Mouse (Mus musculus) embryo, embryonic 11 days (tissue): ENCODE results near the gene Cyp2u1.
"Not testable (repeated sequence)": the region's sequence is repeated elsewhere in the genome, so short reads cannot be mapped to it uniquely, and the experiment has no call there.

Experiments
- DNase-seq: peaks from one replicate; pipeline ENCODE4 v3.0.0-alpha.2; 2015

Gene Cyp2u1

DNA sequence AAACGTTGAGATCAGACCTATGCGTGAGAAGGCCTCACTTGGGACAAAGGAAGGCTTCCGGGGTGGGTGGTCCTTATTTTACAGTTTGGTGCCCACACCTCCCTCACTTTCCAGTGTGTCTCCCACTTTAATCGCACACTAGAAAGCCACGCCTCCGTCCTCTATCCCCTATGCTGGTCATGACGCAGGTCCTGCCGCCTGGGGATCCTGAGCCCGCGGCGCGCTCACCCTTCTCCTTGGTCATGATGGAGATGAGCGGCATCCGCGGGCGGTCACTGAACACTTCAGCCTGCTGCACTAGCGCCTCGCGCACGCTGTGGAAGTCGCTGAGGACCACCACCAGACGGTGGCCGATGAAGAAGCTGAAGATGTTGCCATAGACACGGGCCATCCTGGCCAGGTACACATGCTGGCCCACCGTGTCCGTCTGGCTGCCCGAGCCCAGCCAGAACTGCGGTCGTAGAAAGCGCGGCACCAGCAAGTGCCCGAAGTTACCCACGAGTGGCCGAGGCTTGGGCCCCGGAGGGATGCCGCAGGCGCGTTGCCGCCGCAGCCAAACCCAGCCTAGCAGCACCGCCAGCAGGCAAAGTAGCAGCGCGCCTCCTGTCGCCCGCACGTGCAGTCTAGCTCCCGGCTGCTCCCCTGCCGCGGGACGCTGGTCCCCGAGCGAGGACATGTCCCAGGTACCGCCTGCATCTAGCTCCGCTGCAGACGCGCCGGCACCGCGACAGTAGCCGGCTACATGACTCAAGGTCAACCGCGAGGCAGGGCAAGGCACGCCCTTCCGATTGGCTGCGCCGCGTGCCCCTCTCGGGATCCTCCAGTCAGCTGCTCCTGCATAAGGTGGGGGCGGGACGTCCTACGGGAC, at the start of gene Cyp2u1:
Gene Cyp2u1 (minus strand): TSS at position 776 of the 868 bp plus-strand sequence.
- DNase-seq: peak; percentile 95

DNA sequence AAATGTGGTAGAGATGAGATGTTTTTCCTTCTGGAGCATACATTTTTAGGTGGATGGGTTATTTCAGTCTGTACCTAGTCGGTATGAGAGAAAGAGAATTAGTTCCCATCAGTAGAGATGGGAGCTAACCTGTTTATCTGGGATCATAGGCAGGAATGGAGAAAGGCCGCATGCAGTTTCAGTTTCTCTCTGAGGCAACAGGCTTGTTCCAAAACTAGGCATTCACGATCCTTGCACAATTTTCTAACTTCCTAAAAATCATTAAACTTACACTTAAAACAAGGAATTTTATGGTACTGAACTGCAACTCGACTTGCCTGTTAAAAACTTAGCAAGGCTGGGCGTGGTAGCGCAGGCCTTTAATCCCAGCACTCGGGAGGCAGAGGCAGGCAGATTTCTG, 47.5 kb upstream of the Cyp2u1 start:
- DNase-seq: no peak

DNA sequence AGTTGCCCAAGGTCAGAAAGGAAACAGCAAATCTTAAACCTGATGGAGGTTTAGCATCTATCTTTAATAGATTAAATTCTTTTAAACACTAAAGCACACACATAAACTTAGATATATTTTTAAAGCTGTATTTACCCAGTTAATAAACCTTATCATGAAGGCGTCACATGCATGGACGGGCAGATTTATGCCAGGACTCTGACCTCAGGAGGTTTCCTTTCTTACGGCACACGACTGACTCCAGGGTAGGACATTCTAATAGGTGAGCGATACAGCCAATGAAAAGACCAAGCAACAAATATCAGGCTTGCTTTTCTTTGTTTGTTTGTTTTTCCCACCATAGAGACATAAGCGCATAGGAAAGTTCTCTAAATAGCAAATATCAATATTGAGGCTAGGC, 46.0 kb upstream of the Cyp2u1 start:
- DNase-seq: no peak

DNA sequence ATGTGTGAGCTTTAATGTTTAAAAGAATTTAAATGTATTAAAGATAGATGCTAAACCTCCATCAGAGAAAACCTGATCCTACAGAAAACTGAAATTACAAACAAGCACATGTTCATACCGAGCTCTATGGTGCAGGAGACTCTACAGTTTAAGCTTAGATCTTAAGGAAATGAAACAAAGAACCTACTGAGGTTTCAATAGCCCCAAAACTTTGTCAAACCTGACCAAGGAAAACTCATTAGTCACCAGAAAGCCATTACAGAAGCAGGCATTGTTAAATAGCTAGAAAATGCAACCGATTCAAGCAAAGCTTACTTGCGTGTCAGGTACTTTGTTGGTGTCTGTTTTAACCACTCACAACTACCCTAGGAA, 45.5 kb upstream of the Cyp2u1 start:
- no peak for DNase-seq

DNA sequence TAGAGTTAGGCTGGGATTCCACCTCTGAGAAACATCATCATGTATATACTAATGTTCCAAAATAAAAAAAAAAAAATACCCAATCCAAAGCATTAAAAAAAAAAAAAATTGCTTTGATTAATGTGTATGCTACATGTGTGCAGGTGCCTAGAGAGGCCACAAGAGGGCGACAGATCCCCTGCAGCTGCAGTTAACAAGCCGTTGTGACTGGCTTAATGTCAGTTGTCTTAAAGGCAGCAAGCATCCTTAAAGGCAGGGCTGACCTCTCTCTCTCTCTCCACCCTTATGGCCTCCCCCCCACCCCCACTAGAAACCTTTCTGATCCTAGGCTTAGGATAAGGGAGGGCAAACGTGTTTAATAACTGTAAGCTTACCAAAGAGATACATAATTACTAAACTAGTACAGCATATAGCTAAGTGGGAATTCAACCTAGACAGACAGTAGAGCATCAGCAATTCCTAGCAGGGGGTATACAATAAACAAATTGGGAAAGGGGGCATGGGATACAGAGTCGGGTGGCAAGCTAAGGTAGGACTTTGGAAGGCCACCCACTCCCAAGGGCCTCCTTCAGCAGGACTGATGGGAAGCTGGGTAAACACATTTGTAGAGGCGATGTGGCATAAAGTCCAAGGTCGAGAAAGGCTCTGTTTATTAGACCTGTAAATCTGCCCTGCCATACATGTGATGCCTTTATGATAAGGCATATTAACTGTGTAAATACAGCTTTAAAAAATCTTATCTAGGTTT, 45.0 kb upstream of the Cyp2u1 start:
- DNase-seq: peak; percentile 53

DNA sequence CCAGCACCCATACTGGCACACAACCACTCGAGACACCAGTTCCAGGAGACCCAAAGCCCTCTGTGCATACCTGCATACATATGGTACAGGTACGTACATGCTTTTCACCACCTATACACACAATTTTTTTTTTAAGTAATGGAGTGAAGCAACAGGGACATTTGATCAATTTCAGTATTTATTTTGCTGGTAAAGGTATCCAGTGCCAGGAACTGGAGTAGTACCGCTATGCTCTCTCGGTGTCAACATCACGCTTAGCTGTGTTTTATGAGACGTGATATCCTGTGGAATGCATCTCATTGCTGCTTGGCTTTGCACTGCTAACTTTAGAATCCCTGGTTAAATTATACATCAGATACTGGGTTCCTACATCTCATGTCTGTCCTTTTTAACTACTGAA, 42.9 kb upstream of the Cyp2u1 start:
- no peak for DNase-seq

DNA sequence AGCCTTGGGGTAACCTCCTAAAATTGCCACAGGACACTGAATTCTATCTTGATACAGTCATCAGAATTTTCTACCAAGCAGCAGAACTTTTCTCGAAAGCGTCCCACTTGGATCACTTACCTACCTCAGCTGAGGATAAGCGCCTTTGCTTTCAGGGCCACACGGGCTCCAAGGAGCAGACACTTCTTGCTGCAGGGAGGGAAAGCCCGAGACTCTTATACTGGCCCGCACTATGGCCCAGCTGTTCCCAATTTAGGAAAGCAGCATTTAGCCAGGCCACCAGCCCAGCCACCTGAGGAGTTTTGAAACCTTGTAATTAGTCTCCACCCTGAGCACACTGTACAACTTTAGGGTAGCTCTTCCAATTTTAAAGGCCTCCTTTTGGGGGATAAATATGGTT, 40.3 kb upstream of the Cyp2u1 start:
- peak; percentile 56 for DNase-seq

DNA sequence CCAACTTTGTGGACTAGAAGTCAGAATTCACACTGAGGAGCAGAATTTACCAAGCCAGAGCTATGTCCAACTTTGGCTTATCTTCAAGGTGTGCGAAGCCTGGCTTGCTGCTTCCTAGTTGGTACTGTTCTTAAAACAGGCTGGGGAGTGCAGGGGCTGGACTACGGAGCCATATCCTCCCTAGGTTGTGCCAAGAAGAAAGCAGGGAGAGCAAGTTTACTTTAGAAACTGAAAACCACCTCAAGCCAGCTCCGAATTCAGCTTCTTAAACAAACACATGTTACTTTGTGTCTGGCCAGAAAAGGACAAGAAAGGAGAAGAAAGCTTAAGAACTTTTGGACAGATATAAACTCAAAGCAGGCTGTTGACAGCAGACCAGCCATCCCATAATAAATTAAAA, 37.9 kb upstream of the Cyp2u1 start:
- no peak for DNase-seq

DNA sequence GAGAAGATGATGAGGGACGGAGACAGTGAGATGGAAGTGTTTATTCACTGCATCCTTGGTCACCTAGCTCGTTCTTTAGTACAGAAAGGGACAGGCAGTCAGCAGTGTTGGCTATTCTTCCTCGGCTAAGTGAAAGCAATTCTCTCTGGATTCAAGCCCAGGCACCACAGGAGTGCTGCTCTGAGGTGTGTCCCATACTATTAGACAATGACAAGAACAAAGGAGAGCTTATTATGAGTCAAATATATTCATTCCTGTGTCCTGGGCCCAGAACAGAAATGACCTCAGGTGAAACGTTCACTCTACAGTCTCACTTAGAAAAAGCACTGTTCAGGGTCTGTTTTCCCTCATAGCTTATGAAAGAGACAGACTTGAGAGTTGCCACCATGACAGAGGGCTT, 36.3 kb upstream of the Cyp2u1 start:
- DNase-seq: no peak

DNA sequence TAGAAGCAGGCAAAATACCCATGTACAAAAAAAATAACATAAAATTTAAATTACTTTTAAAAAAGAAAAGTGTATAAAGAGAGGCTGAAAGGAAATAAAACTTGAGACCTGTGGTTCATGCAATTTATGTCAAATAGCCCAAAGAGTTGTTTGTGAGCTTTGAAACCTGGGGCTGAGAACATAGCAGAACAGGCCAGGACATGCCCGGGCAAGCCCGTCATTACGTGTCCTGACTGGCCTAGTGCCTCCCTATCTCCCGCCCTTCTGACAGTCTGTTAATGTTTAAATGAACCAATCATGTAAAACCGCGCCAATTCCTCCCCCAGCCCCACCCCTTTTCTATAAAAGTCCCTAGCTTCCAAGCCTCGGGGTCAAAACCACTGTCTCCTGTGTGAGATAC, 34.7 kb upstream of the Cyp2u1 start:
- DNase-seq: not testable (repeated sequence)

DNA sequence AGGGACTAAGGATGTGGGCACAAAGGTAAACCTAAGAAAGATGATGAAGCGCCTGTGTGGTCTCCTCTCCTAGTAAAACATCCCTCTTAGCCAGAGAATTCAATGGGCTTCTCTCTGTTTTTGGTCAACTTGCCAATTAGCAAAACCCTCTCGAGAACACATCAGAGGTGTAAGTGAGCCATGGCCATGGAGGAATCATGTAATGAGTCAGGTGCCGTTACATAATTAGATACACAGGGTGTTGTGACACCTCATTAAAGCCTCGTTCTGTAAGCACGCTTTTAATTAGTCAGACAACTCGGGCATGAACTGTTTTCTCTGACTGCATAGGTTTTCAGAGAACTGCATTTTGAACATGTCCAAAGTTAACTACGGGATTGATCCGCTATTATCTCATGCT, 33.6 kb upstream of the Cyp2u1 start:
- DNase-seq: no peak

DNA sequence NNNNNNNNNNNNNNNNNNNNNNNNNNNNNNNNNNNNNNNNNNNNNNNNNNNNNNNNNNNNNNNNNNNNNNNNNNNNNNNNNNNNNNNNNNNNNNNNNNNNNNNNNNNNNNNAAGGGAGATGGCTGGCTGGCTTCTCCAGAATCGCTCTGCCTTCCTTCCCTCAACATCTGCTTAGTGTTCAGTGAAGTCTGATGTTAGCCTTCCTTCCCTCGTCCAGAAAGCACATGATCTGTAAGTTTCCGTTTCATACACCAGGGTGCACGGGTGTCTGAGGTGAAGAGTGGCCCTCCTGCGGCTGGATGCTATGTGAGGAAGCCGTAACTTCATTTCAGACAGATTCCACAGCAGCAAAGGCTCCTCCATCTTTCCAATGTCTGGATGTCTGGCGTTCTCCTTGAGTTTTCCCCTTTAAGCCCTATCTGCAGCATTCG, 32.1 kb upstream of the Cyp2u1 start:
- no peak for DNase-seq

DNA sequence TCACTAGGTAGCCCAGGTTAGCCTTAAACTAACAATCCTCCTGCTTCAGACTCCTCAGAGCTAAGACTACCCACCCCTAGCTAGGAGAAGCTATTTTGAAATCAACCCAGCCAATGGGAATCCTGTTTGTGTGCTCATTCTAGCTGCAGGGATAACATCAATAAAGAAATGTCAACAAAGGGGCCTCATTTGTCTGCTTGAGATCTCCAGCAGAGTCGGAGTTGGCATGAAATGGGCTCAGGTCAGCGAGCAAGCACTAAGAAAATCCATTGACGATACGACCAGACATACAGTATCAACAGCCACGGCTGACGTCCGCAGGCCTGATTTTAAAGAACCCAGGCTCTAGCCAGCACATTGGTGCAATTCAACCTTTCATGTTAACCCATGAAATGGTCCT, 24.2 kb upstream of the Cyp2u1 start:
- DNase-seq: no peak

DNA sequence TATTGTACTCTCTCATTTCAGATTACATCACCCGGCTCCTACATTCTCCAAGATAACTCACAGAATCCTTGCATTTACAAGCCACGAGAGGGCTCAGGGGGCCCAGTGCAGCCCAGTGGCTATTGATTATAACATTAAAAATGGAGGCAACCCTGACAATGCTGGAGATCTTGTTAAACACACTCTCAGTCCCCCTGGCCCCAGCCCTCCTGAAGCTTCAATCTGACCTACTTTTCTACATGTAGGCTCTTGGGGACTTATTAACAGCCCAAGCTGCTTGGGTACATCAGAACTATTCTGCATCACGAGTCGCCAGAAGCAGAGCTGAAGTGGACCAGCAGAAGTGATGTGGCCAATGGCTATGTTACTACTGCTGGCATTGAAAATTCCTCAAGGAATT, 23.6 kb upstream of the Cyp2u1 start:
- DNase-seq: no peak

DNA sequence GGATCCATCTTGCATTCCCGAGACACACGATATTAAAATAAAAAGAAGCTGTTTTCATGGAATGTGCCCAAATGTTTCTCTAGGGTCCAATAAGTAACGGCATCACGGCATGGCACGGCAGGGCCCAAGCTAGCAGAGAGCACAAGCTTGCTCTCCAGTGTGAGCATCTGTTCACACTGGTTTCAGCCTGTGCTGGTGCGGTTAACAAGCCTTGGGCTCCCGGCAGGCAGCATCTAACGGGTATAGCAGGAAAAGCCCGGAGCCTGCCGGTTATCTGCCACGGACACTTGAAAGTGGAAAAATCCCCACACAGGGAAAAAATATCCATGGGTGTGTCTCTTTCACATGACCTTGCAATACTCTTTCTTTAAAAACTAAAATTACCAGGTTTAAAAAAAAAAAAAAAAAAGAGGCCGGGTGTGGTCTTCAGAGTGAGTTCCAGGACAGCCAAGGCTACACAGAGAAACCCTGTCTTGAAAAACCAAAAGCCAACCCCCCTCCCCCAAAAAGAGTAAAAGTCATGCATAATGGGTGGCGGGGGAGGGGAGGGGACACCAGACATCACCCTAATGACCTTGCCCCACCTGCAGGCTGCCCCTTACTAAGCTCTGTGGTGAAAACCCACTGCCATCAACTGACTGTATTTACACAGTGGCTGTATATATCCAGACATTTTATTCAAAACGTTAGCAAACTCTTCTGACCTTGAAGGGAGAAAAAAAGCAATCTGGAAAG, 19.2 kb upstream of the Cyp2u1 start:
- no peak for DNase-seq

DNA sequence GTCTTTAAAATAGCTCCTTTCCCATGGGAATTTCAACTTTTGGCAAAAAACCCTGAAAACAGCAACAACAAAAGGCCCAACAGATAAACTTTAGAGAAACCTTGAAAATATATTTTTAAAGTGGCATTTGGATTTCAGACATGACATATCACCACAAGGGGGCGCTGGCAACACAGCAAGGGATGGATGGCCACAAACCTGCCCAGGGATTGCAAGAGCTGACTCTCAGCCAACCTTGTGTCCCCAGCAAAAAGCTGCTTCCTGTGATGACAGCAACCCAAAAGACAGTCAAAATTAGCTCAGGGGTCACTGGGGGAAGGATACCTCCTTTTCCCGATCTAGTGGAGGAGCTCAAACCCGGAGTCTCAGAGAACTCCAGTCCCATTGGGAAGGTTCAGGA, 17.2 kb upstream of the Cyp2u1 start:
- peak; percentile 88 for DNase-seq

DNA sequence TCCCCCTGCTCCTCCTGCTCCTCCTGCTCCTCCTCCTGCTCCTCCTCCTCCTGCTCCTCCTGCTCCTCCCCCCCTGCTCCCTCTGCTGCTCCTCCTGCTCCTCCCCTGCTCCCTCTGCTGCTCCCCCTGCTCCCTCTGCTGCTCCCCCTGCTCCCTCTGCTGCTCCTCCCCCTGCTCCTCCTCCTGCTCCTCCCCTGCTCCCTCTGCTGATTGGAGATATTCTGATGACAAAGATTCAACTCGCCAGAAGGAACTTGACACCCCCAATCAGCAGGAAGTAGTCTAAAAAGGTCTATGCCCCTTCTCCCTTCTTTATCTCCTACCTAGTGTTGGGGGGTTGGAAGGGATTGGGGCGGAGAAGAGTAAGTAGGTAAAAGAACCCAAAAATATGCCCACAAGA, 15.2 kb upstream of the Cyp2u1 start:
- no peak for DNase-seq

DNA sequence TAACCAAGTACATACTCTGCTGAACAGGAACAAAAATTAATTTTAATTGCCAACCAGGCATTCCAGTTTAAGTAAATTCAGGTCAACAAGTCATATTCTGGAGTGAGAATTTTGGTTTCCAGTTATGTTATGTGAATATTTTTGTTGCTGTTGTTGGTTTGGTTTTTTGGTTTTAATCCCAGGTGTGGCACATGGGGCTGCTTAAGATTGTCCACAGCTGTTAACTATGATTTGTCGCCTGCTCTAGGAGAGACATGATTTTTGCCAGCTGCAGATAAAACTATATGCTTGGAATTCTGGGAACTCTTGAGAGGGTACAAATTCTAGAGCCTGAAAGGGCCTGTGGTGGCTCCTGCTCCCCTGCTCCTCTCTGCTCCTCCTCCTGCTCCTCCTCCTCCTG, 14.1 kb upstream of the Cyp2u1 start:
- no peak for DNase-seq

DNA sequence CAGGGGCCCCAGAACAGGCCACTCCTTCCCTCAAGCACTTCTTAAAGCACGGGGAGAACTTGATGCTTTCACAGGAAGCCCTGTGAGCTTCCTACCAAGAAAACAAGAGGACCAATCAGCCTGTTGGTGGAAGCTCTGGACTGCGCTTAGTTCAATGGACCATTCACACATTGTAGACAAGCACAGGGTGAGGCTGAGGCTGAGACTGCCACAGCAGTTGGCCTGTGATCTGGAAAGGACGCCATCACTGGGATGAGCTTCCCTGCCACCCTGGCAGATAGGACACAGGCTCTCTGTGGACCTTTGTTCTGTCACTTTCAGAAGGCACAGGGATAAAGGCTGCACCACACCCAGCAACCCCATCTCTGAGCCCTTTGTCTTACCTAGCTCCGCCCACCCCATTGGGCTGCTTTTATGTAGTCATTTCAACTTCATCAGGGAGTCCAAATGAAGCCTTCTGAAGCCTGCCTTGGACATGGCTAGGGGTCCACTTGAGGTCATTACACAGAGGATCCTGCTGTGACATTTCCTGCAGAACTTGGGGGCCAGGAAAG, 13.0 kb upstream of the Cyp2u1 start:
- DNase-seq: no peak

DNA sequence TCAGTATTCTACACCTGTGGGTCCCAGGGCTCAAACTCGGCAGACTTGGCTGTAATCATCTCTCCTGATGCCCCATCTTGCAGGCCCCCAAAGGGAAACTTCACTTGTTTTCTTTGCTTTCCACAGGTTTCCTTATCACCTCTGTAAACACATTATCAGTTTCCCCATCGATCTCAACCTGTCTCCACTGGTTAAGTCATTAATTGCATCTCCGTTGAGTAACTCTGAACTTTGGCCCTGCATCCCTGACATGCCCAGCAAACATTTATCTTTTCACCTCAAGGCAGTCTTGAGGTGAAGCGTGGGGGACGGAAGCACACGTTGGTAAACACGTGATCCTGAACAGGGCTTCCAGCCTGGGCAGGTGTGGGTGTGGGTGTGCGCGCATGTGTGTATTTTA, 9.3 kb upstream of the Cyp2u1 start:
- DNase-seq: no peak

DNA sequence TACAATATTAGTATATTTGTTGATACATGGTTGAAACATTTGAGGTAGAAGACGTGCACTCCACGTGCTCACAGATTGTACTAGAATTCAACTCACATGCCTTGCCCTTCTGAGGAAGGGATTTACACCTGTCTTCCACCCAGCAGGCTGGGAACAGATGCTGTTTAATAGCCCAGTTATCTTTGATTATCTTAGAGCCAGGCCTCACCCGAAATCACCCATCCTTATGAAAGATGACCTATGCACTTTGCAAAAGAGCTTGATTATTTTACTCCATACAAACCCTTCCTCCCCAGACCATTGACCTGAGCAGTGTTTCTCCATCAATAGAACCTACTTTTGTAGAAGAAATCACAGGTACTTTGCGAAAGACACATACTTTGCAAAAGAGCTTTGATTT, 7.5 kb upstream of the Cyp2u1 start:
- DNase-seq: no peak

DNA sequence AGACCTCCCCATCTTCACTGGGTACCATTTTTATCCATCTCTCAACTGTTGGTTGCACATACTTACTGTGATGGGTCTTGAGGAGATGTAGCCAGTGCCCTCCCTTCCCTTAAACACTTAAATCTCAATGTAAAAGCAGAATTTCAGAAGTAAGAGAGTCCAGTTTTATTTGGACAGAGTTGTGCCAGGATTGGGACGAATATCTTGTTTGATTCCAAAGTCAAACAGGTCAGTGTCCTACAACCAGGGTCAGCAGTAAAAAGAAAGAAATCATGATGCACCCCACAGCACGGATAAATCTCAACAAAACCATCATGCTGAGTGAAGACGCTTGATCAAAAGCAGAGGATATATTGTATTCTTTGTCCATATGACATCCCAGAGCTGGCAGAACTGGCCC, 4.8 kb upstream of the Cyp2u1 start:
- no peak for DNase-seq

DNA sequence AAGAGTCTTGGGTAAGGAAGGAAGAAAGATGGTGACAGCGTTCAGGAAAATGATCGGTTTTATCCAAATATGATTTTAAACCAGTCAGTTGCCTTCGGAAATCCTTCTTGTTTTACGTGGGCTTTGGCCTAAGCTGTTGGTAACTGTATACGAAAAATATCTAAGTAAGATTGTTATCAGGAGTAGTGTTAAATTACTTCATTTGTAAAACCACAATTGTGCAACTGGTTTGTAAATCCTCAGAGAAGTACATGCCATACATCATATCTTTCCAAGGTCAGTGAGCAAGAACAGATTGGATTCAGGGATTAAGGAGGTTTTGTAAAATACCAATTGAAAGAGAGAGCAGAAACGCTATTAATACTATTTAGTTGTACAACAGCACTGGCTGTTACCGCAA, 3.2 kb upstream of the Cyp2u1 start:
- no peak for DNase-seq

DNA sequence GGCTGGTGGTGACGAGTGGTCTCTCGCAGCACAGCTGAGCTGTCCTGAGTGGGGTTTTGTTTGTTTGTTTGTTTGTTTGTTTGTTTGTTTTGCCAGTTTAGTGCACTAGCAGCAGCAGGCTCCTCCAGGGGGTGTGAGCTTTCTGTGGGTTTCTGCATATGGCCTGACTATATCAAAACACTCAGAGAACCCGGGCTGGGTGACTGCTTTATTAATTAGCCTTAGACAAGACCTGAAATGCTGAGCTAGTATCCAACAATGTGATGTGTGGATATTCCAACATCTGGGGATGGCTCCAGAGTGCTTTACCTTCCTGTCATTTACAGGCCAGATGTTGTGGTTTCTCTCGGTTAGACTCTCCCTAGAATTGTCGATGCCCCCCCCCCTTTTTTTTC, 290 bp upstream of the Cyp2u1 start:
- DNase-seq: no peak
